Comparison of ENCODE assay signal across 9 mouse cellular contexts in the genomic region with DNA sequence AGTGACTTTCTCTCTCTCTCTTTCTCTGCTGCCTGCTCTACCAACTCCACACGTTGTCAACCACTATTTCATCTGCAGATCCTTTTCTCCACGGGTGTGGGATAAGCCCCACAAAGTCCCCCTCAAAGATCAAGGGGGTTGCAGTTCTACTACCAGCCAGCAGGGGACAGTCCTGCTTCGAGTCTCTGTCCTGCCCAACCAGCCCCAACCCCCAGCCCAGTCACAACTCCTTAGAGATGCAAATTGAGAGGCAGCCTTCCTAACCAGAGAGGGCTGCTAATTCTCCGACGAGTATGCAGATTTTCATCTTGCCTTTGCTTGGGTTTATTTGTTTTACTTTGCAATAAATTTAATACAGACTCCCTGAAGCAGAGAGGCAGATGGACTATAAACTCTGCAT. TPM values are rescaled to one million over a fixed set of nuclear protein-coding genes. Genes with fewer than 3 reads are reported as not detected.
A peak's percentile ranks its signal among the peaks of the same experiment; 100 is the strongest.
DNase-seq lines count a peak whose midpoint lies in the region; ATAC-seq lines count a peak whose summit lies in the region.
"Had no signal": no experiment of that assay in that cellular context is flagged by ENCODE, and none has a peak within 500 bp of the region (broad histone marks: within the 10 kb centered on the region; RNA-seq: fewer than 3 reads in every experiment).

No protein-coding gene starts in this region.

- peak; percentile 85 for ATAC-seq in activated CD4-positive, CD25-positive, alpha-beta regulatory T cell, adult 4 months
- peak; percentile 89 for ATAC-seq in granulocyte monocyte progenitor cell, adult 5-6 weeks (replicated peaks; ENCODE audit: poor library complexity, severe bottlenecking)
- ATAC-seq in kidney, embryonic 16.5 days (ENCODE audit: low FRiP score, low TSS enrichment) = peak; percentile 81
- ATAC-seq in liver, embryonic 11.5 days (replicated peaks; ENCODE audit: low FRiP score) = no peak
- peak; percentile 64; the same call in 1 of the 2 replicates for ATAC-seq in neural tube, embryonic 14.5 days (ENCODE audit: low read depth)

- H3K4me1 ChIP-seq in kidney, embryonic 16.5 days (ENCODE audit: insufficient read depth, low read length) = peaks cover 18% of the 10 kb centered on the region
- H3K4me1 ChIP-seq in liver, embryonic 11.5 days (replicated peaks; ENCODE audit: control insufficient read depth, insufficient read depth, low read length) = no peaks in the 10 kb centered on the region
- peaks cover 7% of the 10 kb centered on the region; the same call in 1 of the 2 replicates for H3K4me1 ChIP-seq in neural tube, embryonic 14.5 days (ENCODE audit: control insufficient read depth, insufficient read depth, low read length)

- no peak overlapping the region for H3K27ac ChIP-seq in kidney, embryonic 16.5 days (ENCODE audit: low read length)
- no peak overlapping the region for H3K27ac ChIP-seq in liver, embryonic 11.5 days (ENCODE audit: low read depth, low read length)
- H3K27ac ChIP-seq in neural tube, embryonic 14.5 days (ENCODE audit: low read depth, low read length) = 0 out of 2 replicates have a peak overlapping the region, but pooled peaks have one; percentile 11

- no peak overlapping the region for H3K4me3 ChIP-seq in kidney, embryonic 16.5 days (ENCODE audit: low read length)
- H3K4me3 ChIP-seq in liver, embryonic 11.5 days (ENCODE audit: low read depth, low read length) = no peak overlapping the region
- no peak overlapping the region for H3K4me3 ChIP-seq in neural tube, embryonic 14.5 days (ENCODE audit: low read depth, low read length)
- H3K4me3 ChIP-seq: erythroblast, embryonic 14.5 days had no signal

- H3K9ac ChIP-seq in kidney, embryonic 16.5 days (replicated peaks; ENCODE audit: low read length) = no peak overlapping the region
- no peak overlapping the region for H3K9ac ChIP-seq in liver, embryonic 11.5 days (ENCODE audit: low read depth, low read length)
- H3K9ac ChIP-seq in neural tube, embryonic 14.5 days (replicated peaks; ENCODE audit: low read depth, low read length) = no peak overlapping the region

- H3K36me3 ChIP-seq in kidney, embryonic 16.5 days (ENCODE audit: insufficient read depth, low read length) = no peaks in the 10 kb centered on the region
- no peaks in the 10 kb centered on the region for H3K36me3 ChIP-seq in liver, embryonic 11.5 days (ENCODE audit: control insufficient read depth, insufficient read depth, low read length)
- no peaks in the 10 kb centered on the region for H3K36me3 ChIP-seq in neural tube, embryonic 14.5 days (ENCODE audit: control insufficient read depth, insufficient read depth, low read length)

- 1% methylated on average over 5 of the region's 5 CpGs for WGBS in kidney, embryonic 16.5 days
- 4% methylated on average over 5 of the region's 5 CpGs for WGBS in liver, embryonic 11.5 days
- under 1% methylated on average over 5 of the region's 5 CpGs for WGBS in neural tube, embryonic 14.5 days

- no peak overlapping the region for H3K4me2 ChIP-seq in kidney, embryonic 16.5 days (replicated peaks; ENCODE audit: low read depth, low read length)
- H3K4me2 ChIP-seq in liver, embryonic 11.5 days = no peak overlapping the region
- no peak overlapping the region for H3K4me2 ChIP-seq in neural tube, embryonic 14.5 days (ENCODE audit: low read depth, low read length)

- H3K27me3 ChIP-seq in kidney, embryonic 16.5 days (ENCODE audit: insufficient read depth, low read length) = no peaks in the 10 kb centered on the region
- peaks cover 5% of the 10 kb centered on the region for H3K27me3 ChIP-seq in liver, embryonic 11.5 days (replicated peaks; ENCODE audit: control insufficient read depth, insufficient read depth, low read length)
- no peaks in the 10 kb centered on the region for H3K27me3 ChIP-seq in neural tube, embryonic 14.5 days (ENCODE audit: control insufficient read depth, insufficient read depth, low read length)

- DNase-seq in 416B (ENCODE audit: low read depth) = peak; percentile 21
- DNase-seq in embryo, embryonic 11 days = peak; percentile 82
- peak; percentile 35 for DNase-seq in liver, embryonic 11.5 days (ENCODE audit: low spot score)
- DNase-seq in telencephalon, adult 2 months (ENCODE audit: low read depth, low spot score) = peak; percentile 45

- H3K9me3 ChIP-seq in kidney, embryonic 16.5 days (ENCODE audit: low read length) = no peaks in the 10 kb centered on the region
- no peaks in the 10 kb centered on the region for H3K9me3 ChIP-seq in liver, embryonic 11.5 days (ENCODE audit: control insufficient read depth, low read length)
- H3K9me3 ChIP-seq in neural tube, embryonic 14.5 days (ENCODE audit: control insufficient read depth, low read length) = no peaks in the 10 kb centered on the region

RNA-seq across cellular contexts. Expression of a gene that starts 29.9 kb away (rescaled TPM):
- not detected for polyA plus RNA-seq in activated CD4-positive, CD25-positive, alpha-beta regulatory T cell, adult 4 months (2017; shearing (Covaris generic))
- not detected in 2 replicates for total RNA-seq in granulocyte monocyte progenitor cell, adult 5-6 weeks (2014; fragmentation: Nextera tagmentation)
- not detected in 2 replicates for total RNA-seq in granulocyte monocyte progenitor cell, adult 5-6 weeks (2017)
- 11.0 and 12.7 TPM in 2 replicates for polyA plus RNA-seq in kidney, embryonic 16.5 days (2015; fragmentation: Nextera tagmentation; extraction: Ambion mirVana)
- polyA plus RNA-seq in liver, embryonic 11.5 days (2014; fragmentation: Nextera tagmentation; extraction: Ambion mirVana) = 2.9 TPM in 2 replicates
- 33.4 and 39.0 TPM in 2 replicates for polyA plus RNA-seq in neural tube, embryonic 14.5 days (2014; fragmentation: Nextera tagmentation; extraction: Ambion mirVana)
- polyA plus RNA-seq: erythroblast, embryonic 14.5 days had no signal

RNA-seq across cellular contexts. Expression of a gene that starts 30.9 kb away (rescaled TPM):
- polyA plus RNA-seq in activated CD4-positive, CD25-positive, alpha-beta regulatory T cell, adult 4 months (2017; shearing (Covaris generic)) = 1 to 10 TPM; 3.1 to 3.2 TPM
- 2.0 and 4.1 TPM in 2 replicates for total RNA-seq in granulocyte monocyte progenitor cell, adult 5-6 weeks (2014; fragmentation: Nextera tagmentation)
- total RNA-seq in granulocyte monocyte progenitor cell, adult 5-6 weeks (2017) = 1.9 and 4.2 TPM in 2 replicates
- 13.2 and 13.5 TPM in 2 replicates for polyA plus RNA-seq in kidney, embryonic 16.5 days (2015; fragmentation: Nextera tagmentation; extraction: Ambion mirVana)
- polyA plus RNA-seq in liver, embryonic 11.5 days (2014; fragmentation: Nextera tagmentation; extraction: Ambion mirVana) = 5.8 and 6.7 TPM in 2 replicates
- polyA plus RNA-seq in neural tube, embryonic 14.5 days (2014; fragmentation: Nextera tagmentation; extraction: Ambion mirVana) = 9.6 and 10.8 TPM in 2 replicates

Comparison
In these comparisons a context has a peak if more than half of its experiments do, and no peak if none do; other contexts are left out.
1. DNase-seq: peak in every context shown above with its lines; median percentile 82 in embryo, embryonic 11 days; 45 in telencephalon, adult 2 months; 35 in liver, embryonic 11.5 days; 21 in 416B.